Comparison of ENCODE assay signal across 30 mouse cellular contexts in the genomic region with DNA sequence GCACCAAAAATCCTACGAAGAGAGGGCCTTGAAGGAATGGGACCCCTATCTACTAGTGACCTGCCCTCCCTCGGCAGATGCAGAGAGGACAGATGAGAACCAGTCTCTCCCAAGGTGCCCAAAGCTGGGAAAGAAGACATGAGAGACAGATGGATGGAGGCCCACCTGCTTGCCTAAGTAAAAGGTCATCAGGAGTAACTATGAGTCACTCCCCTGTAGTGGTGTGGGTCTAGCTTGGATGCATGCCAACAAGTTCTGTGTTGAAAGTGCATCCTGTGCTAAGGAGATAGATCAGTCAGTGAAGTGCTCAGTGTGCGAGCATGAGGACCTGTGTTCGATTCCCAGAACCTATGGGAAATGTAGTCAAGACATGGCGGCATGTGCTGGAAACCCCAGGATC. TPM values are rescaled to one million over a fixed set of nuclear protein-coding genes. Genes with fewer than 3 reads are reported as not detected.
"Had no signal": no experiment of that assay in that cellular context is flagged by ENCODE, and none has a peak within 500 bp of the region (broad histone marks: within the 10 kb centered on the region; RNA-seq: fewer than 3 reads in every experiment).

No protein-coding gene starts in this region.

- DNase-seq: gastrocnemius, adult 2 months; gastrocnemius, postnatal 10 days; gastrocnemius, postnatal 25 days; heart, adult 18-20 months; heart, postnatal 10 days; heart, postnatal 4 days; kidney, adult 18-20 months; kidney, adult 8-10 months; kidney, postnatal 14 days; kidney, postnatal 36 days; layer of hippocampus, adult 9-11 months; layer of hippocampus, postnatal 36 days; left cerebral cortex, postnatal 4 days had no signal

- ATAC-seq: hindbrain, embryonic 16.5 days; inflammation-experienced regulatory T-cells, adult 6 months; intestine, embryonic 15.5 days; intestine, postnatal 0 days; liver, embryonic 12.5 days had no signal

RNA-seq across cellular contexts. Expression of gene Cadm4, which starts 2.9 kb away (rescaled TPM):
- total RNA-seq: granulocyte monocyte progenitor cell, adult 5-6 weeks had no signal

RNA-seq across cellular contexts. Expression of gene Irgc1, which starts 26.8 kb away (rescaled TPM):
- total RNA-seq: gastrocnemius, adult 2 months; gastrocnemius, postnatal 25 days; granulocyte monocyte progenitor cell, adult 5-6 weeks; heart, adult 18-20 months; heart, postnatal 10 days; heart, postnatal 25 days; heart, postnatal 4 days; layer of hippocampus, adult 18-20 months; layer of hippocampus, adult 8-10 months; layer of hippocampus, postnatal 14 days; layer of hippocampus, postnatal 36 days; left cerebral cortex, postnatal 4 days; liver, adult 2 months had no signal

RNA-seq across cellular contexts. Expression of gene AC161166.1, which starts 33.3 kb away (rescaled TPM):
- total RNA-seq: gastrocnemius, adult 2 months; gastrocnemius, postnatal 10 days; gastrocnemius, postnatal 25 days; gastrocnemius, postnatal 4 days; granulocyte monocyte progenitor cell, adult 5-6 weeks; heart, adult 18-20 months; heart, adult 8-10 months; heart, postnatal 10 days; heart, postnatal 25 days; heart, postnatal 4 days; layer of hippocampus, adult 18-20 months; layer of hippocampus, adult 8-10 months; layer of hippocampus, postnatal 14 days; layer of hippocampus, postnatal 36 days; left cerebral cortex, adult 18-20 months; left cerebral cortex, adult 8-10 months; left cerebral cortex, postnatal 10 days; left cerebral cortex, postnatal 25 days; left cerebral cortex, postnatal 4 days; liver, adult 2 months had no signal
